Mouse (Mus musculus) embryonic facial prominence, embryonic 13.5 days (tissue): ENCODE measurements around the gene Bahd1. TPM values are rescaled to one million over a fixed set of nuclear protein-coding genes. Genes with fewer than 3 reads are reported as not detected.
A peak's percentile ranks its signal among the peaks of the same experiment; 100 is the strongest.

Experiments used
- ATAC-seq: fragments of 200-750 bp; cut with Nextera tagmentation; 2 replicates; pipeline ENCODE4 v1.8.0; 2017; ENCODE audit warnings: low read depth; ENCODE audit not compliant: insufficient number of reproducible peaks, insufficient read depth, low FRiP score, low TSS enrichment
- H3K27ac ChIP-seq: fragments of 300-500 bp; sonication (generic); 2 replicates; pipeline ENCODE4 v1.5.1; 2015; ENCODE audit warnings: moderate library complexity, mild to moderate bottlenecking, inconsistent platforms
- H3K27me3 ChIP-seq: fragments of 300-500 bp; sonication (generic); 2 replicates; pipeline ENCODE4 v1.6.1; 2015; ENCODE audit warnings: mild to moderate bottlenecking, inconsistent platforms
- H3K36me3 ChIP-seq: fragments of 300-500 bp; sonication (generic); 2 replicates; pipeline ENCODE4 v1.6.1; 2015; ENCODE audit warnings: mild to moderate bottlenecking, inconsistent platforms
- H3K4me1 ChIP-seq: fragments of 300-500 bp; sonication (generic); 2 replicates; pipeline ENCODE4 v1.6.1; 2015; ENCODE audit warnings: inconsistent platforms
- H3K4me2 ChIP-seq: fragments of 300-500 bp; sonication (generic); 2 replicates; pipeline ENCODE4 v1.6.1; 2015; ENCODE audit warnings: moderate library complexity, mild to moderate bottlenecking, inconsistent platforms
- H3K4me3 ChIP-seq: fragments of 300-500 bp; sonication (generic); 2 replicates; pipeline ENCODE4 v1.5.1; 2015; ENCODE audit warnings: mild to moderate bottlenecking, inconsistent platforms
- H3K9ac ChIP-seq: fragments of 300-500 bp; sonication (generic); 2 replicates; pipeline ENCODE4 v1.6.1; 2015; ENCODE audit warnings: mild to moderate bottlenecking, inconsistent platforms
- H3K9me3 ChIP-seq: fragments of 300-500 bp; sonication (generic); 2 replicates; pipeline ENCODE4 v1.6.1; 2016; ENCODE audit warnings: inconsistent platforms
- WGBS: fragments of 180-500 bp; shearing (Covaris S2); methylation state at CpG from one replicate; pipeline ENCODE4 v1.1.7; 2015; ENCODE audit warnings: mixed read lengths; 5-methylcytosine and 5-hydroxymethylcytosine counted together
- polyA plus RNA-seq: library from polyadenylated mRNA; unstranded; fragments of >200 nt; fragmentation: Nextera tagmentation; extraction: Ambion mirVana; gene quantifications from 2 replicates; pipeline ENCODE4 v1.2.1, GENCODE M21; 2015

The Bahd1 gene
- polyA plus RNA-seq, 1 experiment from 2014 or later, result 4.1 TPM

DNA sequence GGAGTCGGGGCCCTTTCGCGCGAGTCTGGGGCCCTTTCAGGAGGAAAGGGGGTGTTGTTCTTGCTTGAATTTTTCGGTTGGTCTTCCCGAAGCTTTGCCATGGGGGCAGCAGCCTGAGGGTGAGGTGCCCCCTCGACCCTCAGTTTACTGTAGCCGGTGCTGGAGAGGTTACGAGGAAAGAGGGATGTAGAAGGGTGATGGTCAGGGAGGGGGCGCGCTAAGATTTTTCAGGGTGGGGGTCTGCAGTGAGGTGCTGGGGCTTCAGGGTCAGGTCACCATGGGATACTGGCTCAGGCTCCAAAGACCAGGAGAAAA, 606 bp downstream of the Bahd1 start:
- Histone ChIP-seq H3K4me1 (peaks cover 51% of the 10 kb centered on the region), H3K36me3 (no peaks in the 10 kb centered on the region), H3K27ac (no peak overlapping the region), H3K4me2 (peak overlapping the region; percentile 99), H3K27me3 (peaks cover 77% of the 10 kb centered on the region), H3K4me3 (peak overlapping the region; percentile 85), H3K9ac (peak overlapping the region; percentile 66), H3K9me3 (no peaks in the 10 kb centered on the region)
- no peak for ATAC-seq
- under 1% methylated on average over 11 of the region's 11 CpGs for WGBS

DNA sequence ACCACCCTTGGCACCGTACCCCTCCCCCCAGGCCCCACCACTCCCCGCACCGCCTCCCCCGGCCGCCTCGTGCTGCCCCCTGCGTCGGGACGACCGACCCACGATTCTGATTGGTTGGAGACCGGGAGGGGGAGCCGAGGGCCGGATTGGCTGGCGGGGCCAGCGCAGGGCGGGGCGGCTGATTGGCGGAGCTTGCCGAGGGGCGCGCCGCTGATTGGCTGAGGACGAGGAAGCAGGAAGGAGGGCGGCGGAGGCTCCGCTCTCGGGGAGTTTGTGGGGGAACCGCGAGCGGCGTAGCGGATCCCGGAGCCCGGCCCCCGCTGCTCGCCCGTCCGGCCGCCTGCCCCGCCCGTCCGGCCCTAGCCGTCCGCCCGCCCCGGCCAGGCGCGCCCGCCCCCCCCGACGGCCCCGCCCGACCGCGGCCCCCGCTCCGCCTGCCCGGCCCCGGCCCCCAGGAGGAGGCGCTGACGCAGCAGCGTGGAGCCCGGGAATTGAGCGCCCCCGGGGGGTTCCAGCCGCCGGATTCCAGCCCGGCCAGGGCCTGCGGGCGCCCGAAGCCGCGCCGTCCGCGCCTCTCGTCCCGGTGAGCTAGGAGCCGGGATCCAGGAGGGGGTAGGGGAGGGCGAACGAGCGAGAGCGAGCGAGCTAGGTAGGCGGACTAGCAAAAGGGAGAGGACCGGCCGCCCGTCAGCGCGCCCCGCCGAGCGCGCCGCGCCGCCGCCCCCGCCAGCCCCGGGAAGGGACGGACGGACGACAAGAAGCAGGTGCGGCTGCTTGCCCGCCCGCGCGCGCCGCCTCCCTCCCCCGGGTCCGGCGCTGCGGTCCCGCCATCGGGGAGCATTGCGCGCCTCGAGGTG, 1.2 kb downstream of the Bahd1 start:
- Histone ChIP-seq H3K9ac (peak overlapping the region; percentile 83), H3K4me3 (peak overlapping the region; percentile 85), H3K4me2 (peak overlapping the region; percentile 99), H3K36me3 (no peaks in the 10 kb centered on the region), H3K4me1 (peaks cover 45% of the 10 kb centered on the region), H3K27ac (peak overlapping the region; percentile 44), H3K9me3 (no peaks in the 10 kb centered on the region), H3K27me3 (peaks cover 70% of the 10 kb centered on the region)
- under 1% methylated on average over 80 of the region's 120 CpGs for WGBS
- peak; percentile 91 for ATAC-seq

DNA sequence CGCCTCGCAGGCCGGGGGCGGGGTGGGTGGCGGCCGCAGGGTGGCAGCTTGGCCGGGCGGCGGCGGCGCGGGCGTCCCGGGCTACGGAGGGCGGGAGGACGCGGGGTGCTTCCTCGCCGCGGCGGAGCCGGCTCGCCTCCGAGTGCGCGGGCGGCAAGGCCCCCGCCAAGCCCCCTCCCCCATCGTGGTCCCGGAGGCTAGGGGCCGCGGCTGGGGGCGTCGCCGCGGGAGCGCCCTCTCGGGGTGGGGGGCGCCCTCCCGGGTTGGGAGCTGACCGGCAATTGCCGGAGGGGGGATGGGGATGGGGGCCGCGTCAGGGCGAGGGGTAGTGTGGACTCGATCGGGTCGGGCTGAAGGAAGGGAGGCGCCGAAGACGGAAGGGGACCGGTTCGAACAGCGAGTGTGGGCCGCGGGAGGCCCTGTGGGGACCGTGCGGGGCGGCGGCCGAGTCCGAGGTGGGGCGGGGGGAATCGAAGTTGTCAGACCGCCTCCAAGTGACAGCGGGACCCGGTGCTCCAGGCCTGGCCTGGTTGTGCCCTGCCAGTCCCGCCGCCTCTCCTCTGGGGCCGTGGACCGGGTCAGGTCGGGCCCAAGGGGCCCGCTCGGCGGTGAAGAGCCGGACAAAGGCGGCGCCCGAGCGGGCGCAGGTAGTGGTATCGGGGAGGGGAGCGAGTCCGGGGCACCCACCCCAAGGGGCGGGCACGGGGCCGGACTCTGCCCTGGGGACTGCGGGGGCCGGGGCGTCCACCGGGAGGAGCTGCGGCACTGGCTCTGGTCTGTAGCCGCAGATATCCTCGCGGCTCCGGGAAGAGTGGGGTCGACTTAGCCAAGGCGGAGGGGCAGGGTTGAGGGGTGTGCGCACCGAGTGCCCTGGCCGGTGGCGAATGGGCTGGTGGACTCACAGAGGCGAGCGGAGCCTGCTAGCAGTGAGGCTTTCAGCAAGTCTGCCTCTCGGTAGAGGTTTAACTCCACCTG, 2.2 kb downstream of the Bahd1 start:
- under 1% methylated on average over 101 of the region's 106 CpGs for WGBS
- Histone ChIP-seq H3K4me2 (peak overlapping the region; percentile 99), H3K9me3 (no peaks in the 10 kb centered on the region), H3K27ac (peak overlapping the region; percentile 44; the same call in 1 of the 2 replicates), H3K27me3 (peaks cover 61% of the 10 kb centered on the region), H3K36me3 (no peaks in the 10 kb centered on the region), H3K9ac (peak overlapping the region; percentile 83), H3K4me1 (peaks cover 36% of the 10 kb centered on the region), H3K4me3 (peak overlapping the region; percentile 85)
- ATAC-seq, result no peak

DNA sequence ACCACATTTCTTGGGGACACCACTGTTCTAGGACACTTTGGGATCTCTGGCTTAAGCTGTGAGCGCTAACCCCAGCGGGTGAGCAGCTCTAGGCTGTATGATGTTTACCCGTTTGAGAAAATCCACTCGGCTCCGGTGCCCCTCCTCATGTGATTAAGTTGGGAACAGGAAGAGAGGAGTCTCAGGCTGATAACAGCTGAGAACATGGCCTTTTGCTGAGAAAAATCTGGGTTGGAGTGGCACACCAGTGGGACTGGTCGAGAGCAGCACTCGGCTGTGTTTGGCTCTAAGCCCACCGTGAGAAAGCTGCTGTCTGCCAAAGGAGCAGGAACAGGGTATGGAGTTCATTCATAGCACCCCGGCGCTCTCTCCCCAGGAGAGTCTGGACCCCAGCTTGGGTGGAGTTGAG, 3.2 kb downstream of the Bahd1 start:
- H3K27me3 ChIP-seq, result peaks cover 51% of the 10 kb centered on the region
- no peak for ATAC-seq
- peak overlapping the region; percentile 85 for H3K4me3 ChIP-seq
- peak overlapping the region; percentile 99 for H3K4me2 ChIP-seq
- 9% methylated on average over 10 of the region's 10 CpGs for WGBS
- no peaks in the 10 kb centered on the region for H3K36me3 ChIP-seq
- H3K9me3 ChIP-seq, result no peaks in the 10 kb centered on the region
- no peak overlapping the region for H3K27ac ChIP-seq
- peaks cover 30% of the 10 kb centered on the region for H3K4me1 ChIP-seq
- peak overlapping the region; percentile 51; the same call in 1 of the 2 replicates for H3K9ac ChIP-seq

DNA sequence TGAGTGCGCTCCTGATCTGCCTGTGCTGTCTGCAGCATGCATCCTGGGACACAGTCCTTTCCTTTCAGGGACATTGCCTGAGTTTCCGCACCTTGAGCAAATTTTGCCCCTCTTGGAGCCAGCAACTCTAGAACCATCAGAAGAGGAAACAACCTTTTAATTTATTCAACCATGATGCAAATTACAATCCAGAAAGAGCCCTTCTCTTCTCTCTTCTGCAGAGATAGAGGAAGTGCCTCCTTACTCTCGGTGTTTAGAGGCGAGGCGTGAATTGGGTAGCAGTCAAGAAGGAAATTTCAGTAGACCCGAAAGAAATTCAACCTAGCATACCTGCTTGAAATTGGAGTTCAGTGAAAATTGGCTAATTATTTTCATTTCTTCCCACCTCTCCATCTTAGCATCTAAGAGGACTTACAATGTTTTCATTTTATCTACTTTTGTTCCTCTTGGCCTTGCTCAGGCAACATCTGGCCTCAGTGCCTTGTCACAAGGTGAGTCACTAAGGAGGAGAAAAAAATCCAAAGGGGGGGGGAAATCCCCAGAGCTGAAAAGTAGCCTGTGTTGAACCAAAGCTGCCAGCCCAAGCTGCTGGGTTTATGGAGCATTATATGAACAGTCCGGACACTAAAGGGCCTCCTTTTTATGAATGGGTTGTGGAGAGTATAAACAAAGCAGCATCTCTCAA, 5.4 kb downstream of the Bahd1 start:
- H3K4me1 ChIP-seq, result peaks cover 22% of the 10 kb centered on the region
- H3K4me2 ChIP-seq, result no peak overlapping the region
- 88% methylated on average over 7 of the region's 7 CpGs for WGBS
- no peak for ATAC-seq
- no peaks in the 10 kb centered on the region for H3K36me3 ChIP-seq
- no peak overlapping the region for H3K27ac ChIP-seq
- H3K4me3 ChIP-seq, result no peak overlapping the region
- H3K9ac ChIP-seq, result no peak overlapping the region
- H3K9me3 ChIP-seq, result no peaks in the 10 kb centered on the region
- H3K27me3 ChIP-seq, result peaks cover 29% of the 10 kb centered on the region

DNA sequence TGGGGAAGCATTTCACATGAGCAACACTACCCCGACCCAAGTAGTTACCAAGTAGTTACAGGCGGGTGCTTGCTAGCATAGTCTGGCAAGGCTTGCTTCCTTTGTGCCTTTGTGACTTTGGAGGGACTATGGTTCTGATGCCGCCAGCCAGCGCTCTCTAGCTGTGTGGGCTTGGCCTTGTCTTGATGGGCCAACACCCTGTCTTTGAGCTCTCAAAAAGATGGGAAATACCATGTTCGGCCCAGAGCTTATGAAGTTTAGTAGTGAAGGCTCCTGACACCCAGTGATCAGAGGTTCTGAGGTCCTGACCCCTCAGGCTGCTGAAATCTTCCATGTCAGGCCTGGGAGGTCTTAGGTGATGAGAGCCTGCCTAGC, 5.9 kb downstream of the Bahd1 start:
- Histone ChIP-seq H3K4me2 (no peak overlapping the region), H3K27me3 (peaks cover 25% of the 10 kb centered on the region), H3K4me1 (peaks cover 19% of the 10 kb centered on the region), H3K9me3 (no peaks in the 10 kb centered on the region), H3K36me3 (no peaks in the 10 kb centered on the region), H3K9ac (no peak overlapping the region), H3K27ac (no peak overlapping the region), H3K4me3 (no peak overlapping the region)
- ATAC-seq, result no peak
- 85% methylated on average over 5 of the region's 5 CpGs for WGBS

DNA sequence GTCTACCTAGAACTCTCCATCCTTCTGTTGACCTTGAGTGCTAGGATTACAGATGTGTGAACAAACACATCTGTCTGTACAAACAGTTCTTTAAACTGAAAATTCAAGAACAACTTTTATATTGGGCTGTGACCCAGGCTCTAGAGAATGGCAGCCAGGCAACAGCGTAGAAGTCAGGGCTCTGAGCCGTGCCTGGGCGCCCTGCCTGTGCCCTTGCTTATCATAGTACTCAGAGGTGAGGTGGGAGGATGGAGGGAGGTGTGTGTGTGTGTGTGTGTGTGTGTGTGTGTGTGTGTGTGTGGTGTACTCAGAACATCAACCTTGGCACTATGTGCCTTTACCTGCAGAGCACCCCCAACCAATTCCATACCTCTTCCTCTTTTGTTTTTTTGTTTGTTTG, 7.6 kb downstream of the Bahd1 start:
- no peaks in the 10 kb centered on the region for H3K9me3 ChIP-seq
- no peak for ATAC-seq
- no peak overlapping the region for H3K9ac ChIP-seq
- no peaks in the 10 kb centered on the region for H3K36me3 ChIP-seq
- H3K4me1 ChIP-seq, result peaks cover 17% of the 10 kb centered on the region
- H3K4me2 ChIP-seq, result no peak overlapping the region
- 92% methylated on average over 3 of the region's 3 CpGs for WGBS
- peaks cover 20% of the 10 kb centered on the region for H3K27me3 ChIP-seq
- H3K4me3 ChIP-seq, result no peak overlapping the region
- H3K27ac ChIP-seq, result no peak overlapping the region

DNA sequence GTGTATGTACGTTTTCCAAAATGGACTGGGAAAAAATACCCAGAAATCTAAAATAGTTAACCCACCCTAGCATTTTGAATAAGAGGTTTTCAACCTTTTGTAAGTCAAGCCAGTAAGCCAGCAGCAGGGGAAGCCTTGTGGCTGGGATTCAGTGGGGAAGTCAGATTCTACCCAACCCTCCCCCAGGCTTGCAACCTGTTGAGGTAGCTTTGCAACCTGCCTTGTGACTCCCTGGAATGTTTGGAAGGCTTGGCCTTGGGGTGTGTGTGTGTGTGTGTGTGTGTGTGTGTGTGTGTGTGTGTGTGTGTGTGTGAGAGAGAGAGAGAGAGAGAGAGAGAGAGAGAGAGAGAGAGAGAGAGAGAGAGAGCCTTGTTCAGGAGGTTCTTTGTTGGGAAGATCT, 9.0 kb downstream of the Bahd1 start:
- no peaks in the 10 kb centered on the region for H3K36me3 ChIP-seq
- no peak overlapping the region for H3K4me3 ChIP-seq
- H3K27me3 ChIP-seq, result peaks cover 7% of the 10 kb centered on the region
- WGBS, result 55% methylated on average over 1 of the region's 1 CpGs
- ATAC-seq, result no peak
- H3K27ac ChIP-seq, result no peak overlapping the region
- H3K4me2 ChIP-seq, result no peak overlapping the region
- no peak overlapping the region for H3K9ac ChIP-seq
- peaks cover 17% of the 10 kb centered on the region for H3K4me1 ChIP-seq
- no peaks in the 10 kb centered on the region for H3K9me3 ChIP-seq

DNA sequence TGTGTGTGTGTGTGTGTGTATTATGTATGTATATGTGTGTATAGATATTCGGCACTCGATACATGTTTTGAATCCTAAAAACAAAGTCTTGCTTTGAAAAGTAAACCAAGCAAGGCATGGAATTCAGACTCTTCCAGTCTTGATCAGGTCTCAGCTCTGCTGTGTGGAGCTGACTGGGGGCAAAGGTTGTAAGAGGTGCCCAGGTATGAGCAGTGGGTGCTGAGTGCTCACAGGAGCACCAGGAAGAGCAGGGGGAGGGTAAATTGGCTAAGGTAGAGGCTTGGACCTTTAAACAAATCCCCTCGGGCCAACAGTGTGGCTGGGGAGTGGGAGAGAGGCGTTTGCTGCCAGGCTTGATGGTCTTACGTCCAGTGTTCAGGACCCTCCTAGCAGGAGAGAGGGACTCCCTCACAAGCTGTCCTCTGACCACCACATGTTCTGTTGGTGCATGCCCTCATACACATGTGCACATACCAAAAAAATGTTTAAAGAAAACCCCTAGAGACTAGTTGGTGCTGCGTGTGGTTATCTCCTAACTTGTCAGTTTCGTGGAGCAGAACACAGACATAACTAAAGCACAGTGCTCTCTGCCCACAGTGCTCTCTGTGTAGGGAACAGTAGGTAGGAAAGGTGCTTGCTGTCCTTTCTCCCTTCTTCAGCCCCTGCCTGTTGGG, 10.6 kb downstream of the Bahd1 start:
- WGBS, result 60% methylated on average over 7 of the region's 7 CpGs
- no peak overlapping the region for H3K4me3 ChIP-seq
- ATAC-seq, result no peak
- H3K9ac ChIP-seq, result no peak overlapping the region
- H3K9me3 ChIP-seq, result no peaks in the 10 kb centered on the region
- H3K4me1 ChIP-seq, result peaks cover 21% of the 10 kb centered on the region
- H3K27ac ChIP-seq, result no peak overlapping the region
- 0 out of 2 replicates have a peak, but pooled peaks cover under 1% of the 10 kb centered on the region for H3K36me3 ChIP-seq
- H3K27me3 ChIP-seq, result no peaks in the 10 kb centered on the region
- H3K4me2 ChIP-seq, result no peak overlapping the region

DNA sequence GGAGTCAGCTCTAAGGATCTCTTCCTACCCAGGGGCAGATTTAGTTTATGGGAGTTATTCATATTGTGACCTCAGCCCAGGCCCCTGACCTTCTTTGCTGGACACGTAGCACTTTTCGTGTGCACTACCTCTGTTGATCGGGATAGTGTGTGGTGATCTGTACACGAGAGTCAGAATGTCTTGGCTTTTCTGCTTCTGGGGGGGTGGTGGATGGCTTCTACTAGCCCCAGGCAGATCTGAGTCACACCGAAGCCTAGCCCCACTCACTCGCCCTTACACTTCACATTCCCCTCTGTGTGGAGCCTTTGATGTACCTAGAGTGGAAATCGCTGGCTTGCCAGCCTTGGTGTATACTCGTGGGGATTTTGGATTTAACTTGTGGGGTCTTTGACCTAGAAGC, 12.5 kb downstream of the Bahd1 start:
- Histone ChIP-seq H3K4me1 (peaks cover 27% of the 10 kb centered on the region), H3K27me3 (no peaks in the 10 kb centered on the region), H3K4me2 (no peak overlapping the region), H3K27ac (no peak overlapping the region), H3K36me3 (peaks cover 14% of the 10 kb centered on the region), H3K9ac (no peak overlapping the region), H3K9me3 (no peaks in the 10 kb centered on the region), H3K4me3 (no peak overlapping the region)
- ATAC-seq, result no peak
- WGBS, result 58% methylated on average over 8 of the region's 8 CpGs
